Mouse (Mus musculus): ENCODE data around the gene Prkar1b.

Gene Prkar1b

DNA sequence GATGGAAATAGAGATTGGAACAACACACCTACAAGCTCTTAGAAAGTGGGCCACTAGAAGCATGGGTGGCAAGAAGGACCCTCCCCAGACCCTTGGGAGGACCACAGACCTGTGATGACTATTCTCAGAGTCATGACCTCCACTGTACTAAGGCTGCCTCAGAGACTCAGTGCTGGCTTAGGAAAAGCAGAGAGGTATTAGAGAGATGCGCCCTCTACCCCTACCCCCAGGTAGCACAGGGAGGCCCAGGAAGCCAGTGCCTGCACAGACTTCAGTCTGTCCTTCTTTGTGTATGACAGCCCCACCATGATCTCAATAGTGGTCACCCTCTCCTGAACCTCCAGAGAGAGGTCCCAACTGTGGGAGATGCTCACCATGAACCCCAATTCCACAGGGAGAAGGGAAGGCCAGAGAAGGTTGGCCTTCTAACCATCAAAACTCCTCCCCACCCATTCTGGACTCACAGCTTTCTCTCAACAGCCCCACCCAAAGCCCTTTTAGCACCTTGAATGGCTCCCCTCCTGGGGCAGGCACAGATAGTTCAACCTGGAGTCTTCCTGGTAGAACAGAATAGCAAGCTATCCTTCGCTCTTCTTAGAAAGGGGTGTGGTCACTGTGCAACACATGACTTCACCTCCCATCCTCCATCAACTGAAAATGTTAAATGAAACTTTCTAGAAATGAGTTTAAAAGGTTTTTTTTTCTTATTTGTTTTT, 39.5 kb downstream of the Prkar1b start:
- DNase-seq (ENCODE audit: low read depth, low spot score) = no peak

DNA sequence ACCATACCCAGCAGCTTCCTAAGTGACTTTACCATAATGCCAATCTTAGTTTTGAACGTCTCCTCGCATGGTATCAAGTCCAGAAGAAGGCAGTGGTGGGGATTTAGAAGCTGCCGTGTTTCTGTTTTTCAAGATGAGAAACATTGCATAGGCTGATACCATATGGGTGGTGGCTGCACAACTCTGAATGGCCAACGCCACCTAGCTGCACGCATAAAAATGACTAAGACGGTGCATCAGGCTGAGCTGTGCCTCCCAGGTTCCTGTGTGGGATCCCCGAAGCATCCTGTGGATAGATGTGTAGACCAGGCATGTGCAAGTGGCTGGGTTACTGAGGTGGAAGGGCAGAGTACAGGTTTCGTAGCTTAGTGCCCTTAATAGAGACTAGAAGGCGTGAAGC, 42.0 kb downstream of the Prkar1b start:
- no peak for DNase-seq (ENCODE audit: low read depth, low spot score)

DNA sequence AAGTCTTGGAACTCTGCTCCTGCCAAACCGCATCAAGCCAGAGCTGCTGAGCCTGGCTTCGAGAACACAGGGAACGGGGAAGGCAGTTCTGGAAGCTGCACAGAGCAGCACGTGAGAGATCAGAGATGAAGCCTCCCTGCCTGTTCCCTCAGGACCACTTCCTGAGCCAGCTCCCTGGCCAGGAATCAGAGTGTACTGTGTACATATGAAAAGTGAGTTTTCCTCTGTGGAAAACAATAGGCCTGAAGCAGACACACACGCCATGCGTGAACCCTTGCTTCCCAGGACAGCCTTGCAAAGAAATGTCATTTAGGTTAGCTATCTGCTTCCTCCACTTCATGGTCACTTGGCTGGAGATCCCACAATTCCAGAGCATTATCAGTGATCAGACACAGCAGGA, 48.0 kb downstream of the Prkar1b start:
- no peak for DNase-seq (ENCODE audit: low read depth, low spot score)

DNA sequence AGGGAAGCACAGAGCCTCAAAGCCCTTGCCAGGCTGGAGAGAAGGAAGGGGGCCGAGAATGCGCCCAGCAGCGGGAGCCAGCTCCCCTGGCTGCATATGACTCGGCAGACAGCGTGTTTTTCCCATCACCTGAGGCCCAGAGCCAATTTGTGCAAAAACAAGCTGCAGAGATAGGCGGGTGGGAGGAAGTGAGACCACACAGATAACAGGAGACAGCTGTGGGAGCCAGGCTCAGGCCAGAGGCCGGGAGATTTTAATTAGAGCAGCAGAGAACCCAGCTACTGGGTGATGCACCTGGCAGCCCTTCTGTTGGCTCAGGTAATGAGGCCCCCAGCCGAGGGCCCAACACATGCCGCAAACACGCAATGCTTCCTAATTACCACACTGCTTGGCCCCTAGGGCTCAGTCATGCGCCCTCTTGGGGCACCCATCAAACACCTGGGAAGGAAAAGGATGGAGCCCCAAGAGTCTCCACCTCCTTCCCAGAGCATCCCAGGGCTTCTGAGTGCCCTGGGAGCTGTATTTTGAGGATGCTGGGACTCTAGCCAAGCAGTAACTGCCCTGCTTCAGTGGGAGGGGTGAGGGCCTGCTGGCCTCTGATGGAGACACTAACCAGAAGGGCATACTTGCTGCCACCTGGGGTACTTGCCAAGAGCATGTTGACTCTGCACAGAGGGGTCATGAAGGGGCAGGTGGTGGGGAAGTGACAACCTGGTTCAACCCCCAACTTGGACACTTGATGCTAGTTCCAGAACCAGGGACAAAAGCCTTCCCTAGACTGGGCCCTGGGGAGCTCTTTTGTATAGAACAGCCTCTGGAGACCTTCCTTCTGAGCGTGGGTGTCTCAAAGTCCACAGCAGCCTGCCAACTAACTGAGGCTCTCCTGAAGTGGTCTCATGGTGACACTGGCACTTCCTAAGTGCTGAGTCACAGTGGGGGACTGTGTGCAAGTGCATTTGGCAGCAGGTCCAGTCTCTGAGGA, 50.5 kb downstream of the Prkar1b start:
- DNase-seq (ENCODE audit: low read depth, low spot score) = no peak

DNA sequence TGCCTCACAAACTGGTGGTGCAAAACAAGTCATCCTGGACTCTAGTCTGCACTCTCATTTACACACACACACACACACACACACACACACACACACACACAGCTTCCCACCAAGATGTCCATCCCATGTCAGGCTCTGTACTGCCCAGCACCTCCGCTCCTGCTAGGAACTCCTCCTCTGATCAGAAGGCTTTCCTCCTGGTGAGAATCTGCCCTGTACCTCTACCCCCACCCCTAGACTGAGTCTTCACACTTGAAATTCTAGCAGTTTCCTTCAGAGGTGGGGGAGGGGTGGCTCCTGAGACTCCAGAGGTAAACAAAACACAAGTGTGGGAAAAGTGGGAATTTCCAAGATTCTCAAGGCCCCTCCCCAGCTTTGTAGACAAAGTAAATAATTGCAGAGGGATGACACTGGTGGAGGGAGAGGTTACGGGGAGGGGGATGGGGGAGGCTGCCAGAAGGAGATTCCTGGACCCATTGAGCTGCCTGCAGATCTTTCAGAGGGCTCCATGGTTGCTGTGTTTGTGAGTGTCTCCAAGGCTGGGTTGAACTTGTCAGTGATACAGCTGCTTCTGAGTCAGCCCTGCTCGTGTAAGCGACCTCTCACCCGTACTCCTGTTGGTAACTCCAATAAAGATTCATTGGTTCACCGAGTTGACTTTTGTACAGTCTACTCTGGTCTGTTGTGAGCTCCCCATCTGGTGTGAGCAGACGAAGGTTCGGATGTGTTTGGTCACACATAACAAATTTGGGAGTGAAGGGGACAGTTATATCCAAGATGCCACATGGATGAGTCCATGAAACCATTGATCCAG, 54.3 kb downstream of the Prkar1b start:
- DNase-seq (ENCODE audit: low read depth, low spot score) = no peak

DNA sequence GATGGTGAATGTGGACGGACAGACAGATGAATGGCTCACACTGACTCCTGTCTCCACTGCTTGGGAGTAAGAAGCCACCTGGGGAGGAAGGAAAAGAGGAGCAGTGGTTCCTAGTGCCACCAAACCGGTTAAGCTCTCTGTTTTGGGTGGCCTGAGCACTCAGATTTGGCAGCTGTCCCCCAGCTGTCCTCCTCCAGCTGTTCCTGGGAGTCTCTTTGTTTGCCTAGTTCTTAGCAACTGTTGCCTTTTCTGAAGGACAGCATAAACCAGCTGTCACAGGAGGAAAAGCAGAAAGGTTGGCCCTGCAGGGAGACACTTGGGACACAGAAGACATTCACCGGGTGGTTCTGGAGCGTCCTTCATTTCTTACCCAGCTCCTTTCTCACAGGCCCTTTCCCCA, 56.3 kb downstream of the Prkar1b start:
- no peak for DNase-seq (ENCODE audit: low read depth, low spot score)

DNA sequence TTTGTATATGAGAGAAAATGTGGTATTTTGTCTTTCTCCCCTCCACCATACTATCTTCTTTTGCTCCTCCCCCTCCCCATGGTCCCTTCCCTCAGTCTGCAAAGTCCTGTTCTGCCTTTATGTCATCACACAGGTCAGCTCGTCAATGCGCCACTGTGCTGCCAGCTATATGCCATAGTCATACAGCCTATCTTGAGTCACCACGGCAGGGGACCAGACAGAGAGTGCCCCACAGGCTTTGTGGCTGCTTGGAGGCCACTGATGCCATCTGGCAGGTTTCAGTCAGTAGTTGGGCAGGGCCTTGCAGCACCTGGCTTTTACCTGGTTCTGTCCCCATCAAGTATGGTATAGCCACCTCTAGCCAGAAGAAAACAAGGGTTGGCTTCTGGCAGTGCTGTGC, 58.1 kb downstream of the Prkar1b start:
- no peak for DNase-seq (ENCODE audit: low read depth, low spot score)

DNA sequence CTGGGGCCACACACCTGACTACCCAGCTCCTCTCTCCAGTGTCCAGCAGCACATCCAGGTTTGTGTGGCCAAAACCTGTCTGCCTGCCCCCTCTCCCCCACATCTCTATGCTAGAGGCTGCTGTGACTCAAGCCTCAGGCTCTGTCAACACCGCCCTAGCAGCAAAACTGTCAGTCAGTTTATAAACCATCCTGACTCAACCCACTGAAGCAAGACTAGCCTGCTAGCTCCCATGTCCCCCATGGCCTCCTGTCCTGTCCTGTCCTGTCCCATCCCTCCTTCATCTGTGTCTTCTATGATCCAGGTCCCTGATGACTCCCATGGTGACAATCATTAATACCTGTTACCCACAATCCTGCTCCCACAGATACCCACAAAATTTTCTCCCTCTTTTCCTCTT, 59.6 kb downstream of the Prkar1b start:
- no peak for DNase-seq (ENCODE audit: low read depth, low spot score)

DNA sequence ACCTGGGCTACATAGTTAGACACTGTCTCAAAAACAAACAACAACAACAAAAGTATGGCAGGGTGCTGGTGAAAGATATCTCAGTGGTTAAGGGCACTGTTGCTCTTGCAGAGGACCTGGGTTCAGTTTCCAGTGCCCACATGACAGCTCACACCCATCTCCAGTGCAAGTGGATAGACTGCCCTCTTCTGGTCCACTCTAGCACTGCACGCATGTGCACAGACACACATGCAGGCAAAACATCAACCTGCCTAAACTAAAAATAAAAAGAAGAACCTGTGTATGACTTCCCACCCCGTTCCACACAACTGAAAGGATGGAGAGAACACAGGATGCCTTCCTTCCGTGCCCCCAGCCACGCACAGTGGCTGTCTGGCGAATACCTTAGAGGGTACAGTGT, 61.6 kb downstream of the Prkar1b start:
- no peak for DNase-seq (ENCODE audit: low read depth, low spot score)

DNA sequence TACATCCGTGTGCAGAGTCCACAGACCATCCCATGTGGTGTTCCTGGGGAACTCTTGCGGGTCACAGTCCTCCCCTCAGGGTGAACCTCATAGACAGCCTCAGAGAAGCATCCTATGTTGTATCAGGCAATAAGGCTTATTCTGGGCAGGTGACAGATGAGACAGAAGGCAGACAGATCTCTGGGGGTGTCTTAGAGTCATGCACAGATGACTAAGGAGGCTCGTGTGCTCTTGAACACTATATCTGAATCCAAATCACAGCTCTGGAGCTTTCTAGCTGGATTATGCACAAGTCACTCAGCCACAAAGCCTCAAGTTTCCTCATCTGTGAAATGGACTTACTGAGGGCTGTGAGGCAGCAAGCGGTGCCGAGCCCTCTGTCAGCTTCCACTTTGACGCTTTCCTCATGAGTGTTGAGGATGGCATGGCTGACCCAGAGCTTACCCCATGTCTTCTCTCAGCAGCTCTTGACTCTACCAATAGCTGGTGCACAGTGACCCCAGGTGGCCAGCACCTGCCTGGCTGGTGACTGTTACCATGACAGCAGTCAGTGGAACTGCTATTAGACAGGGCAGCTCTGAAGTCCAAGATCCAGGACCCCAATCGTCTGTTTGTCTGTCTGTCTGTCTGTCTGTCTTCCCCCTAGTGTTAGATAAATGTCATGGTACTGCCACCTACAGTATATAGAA, 64.8 kb downstream of the Prkar1b start:
- DNase-seq (ENCODE audit: low read depth, low spot score) = no peak

DNA sequence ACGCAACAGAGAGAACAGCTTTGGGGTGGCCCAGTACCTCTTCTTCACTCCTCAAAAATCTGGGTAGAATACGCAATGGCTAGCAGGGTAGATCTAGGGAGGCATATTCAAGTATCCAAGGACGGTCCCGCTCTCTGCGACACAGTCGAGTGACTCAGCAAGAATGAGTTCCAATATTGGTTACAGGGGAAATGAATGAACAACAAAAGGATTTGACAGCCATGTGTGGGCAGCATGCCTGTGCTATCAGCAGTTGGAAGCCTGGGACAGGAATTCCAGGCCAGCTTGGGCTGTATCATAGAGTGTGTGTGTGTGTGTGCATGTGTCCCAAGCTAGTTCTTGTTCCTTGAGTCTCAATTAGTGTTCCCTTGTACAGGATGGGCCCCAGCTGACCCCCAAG, 65.5 kb downstream of the Prkar1b start:
- DNase-seq (ENCODE audit: low read depth, low spot score) = no peak

DNA sequence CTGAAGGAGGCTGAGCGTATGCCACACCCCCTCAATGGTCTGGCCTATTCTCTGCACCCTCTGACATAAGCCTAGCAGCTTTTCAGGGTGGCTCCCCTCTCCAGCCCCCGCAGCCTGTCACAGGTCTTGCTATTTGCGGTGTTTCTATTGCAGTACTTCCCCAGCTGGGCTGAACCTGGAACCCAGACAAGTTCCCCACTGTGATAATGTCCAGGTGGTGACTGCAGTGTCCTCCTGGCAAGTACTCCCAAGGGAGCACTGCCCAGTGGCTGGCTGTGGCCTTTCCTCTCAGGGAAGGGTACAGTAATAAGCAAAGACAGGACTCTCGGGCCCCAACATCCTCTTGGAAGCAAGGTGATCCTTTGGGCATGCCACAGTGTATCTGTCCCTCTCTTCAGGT, 66.0 kb downstream of the Prkar1b start:
- DNase-seq (ENCODE audit: low read depth, low spot score) = no peak

DNA sequence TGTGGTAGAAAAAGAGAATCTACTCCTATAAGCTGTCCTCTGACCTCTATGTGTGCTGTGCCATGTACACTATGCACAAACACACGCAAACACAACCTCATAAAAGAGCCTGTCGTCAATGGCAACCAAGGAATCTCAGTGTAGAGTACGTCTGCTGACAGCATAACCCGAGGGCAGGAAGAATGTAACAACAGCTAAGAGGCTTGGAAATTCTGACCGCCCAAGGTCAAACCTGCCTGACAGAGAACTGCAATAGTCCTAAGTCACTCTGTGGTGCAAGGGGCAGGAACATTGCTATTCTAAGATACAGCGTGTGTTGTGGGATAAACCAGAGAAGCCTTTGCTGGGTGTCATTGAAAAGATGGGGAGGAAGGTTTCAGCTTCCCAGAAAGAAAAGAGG, 68.4 kb downstream of the Prkar1b start:
- no peak for DNase-seq (ENCODE audit: low read depth, low spot score)

DNA sequence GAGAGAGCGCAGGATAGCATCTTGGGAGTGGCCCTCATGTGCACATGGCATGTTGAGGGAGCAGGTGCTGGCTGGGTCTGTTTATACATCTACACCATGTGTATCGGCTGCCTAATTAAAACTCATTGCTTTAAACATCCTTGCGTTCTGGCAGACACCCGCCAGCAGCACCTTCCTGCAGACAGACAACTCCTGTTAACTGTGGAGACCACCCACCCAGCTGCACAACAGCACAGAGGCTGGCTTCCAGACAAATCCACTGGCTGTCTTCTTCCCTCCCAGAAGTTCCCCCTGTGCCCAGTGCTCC, 71.7 kb downstream of the Prkar1b start:
- no peak for DNase-seq (ENCODE audit: low read depth, low spot score)

DNA sequence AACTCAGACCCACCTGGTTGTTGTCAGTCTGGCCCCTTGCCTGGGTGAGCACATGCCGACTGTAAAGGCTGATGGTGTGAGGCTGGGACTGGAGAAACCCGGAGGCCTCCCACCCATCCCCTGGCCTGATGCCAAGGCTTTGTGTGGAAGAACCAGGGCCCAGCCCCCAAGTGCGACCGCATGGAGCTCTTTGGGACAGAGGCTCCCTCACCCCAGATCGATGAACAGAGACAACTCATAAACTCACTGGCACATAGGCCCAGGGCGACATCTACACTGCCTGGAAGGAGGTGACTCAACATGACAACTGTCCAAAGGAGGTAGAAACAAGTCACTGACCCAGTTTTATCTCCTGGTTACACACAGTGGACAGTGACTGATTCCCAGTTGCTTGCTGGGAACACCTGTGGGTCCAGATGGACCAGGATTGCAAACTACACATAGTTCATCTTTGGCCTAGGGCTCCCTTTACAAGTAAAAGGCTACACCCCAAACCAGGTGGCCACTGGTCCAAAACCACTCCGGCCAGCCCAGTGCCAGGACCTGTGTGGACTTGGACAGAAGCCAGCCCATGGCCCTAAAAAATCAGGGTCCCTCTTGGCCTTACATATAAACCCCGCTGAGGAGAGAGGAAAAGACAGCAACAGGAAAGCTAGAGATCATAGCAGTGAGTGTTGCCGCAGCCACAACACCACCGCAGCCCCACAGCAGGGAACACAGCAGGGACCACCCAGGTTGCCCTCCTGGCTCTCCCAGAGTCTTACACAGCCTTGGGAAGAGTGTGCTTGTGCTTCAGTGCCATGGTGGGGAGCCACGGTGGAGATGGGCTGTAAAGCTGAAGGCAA, 72.3 kb downstream of the Prkar1b start:
- DNase-seq (ENCODE audit: low read depth, low spot score) = no peak

DNA sequence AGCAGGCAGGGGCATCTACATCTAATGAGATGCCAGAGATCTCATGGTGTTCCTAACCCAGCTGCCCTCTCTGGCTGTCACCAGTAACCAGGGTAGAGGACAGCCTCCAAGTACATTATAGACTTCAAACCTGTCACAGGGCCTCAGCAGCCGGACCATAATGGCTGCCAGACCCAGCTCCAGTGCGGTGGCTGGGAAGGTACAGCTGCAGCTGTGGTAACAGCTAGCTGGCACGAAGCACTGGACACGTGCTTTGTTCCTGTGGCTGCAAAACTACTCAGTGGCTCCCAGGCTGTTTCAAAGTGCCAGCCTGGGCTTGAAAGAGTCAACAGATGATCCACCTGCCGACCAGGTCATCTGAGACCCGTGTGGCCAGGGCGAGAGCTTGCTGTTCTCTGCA, 73.4 kb downstream of the Prkar1b start:
- DNase-seq (ENCODE audit: low read depth, low spot score) = no peak

DNA sequence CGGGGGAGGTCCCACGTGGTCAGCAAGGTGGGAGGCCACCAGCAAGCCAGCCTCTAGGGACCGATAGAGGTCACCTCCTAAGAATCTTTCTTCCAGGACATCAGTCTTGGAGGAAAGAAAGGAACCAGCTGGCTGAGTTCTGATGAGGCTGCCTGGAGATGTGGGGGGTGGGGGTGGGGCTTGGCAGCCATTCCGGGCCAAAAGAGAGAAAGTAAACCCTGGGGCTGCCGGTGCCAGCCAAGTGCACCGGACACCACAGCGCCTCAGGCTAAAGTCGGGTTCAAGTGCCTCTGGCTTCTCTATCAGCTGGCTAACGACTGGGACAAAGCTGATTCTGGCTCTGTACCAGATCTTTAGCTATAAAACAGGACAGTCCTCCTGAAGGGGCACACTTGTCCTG, 74.0 kb downstream of the Prkar1b start:
- DNase-seq (ENCODE audit: low read depth, low spot score) = no peak

DNA sequence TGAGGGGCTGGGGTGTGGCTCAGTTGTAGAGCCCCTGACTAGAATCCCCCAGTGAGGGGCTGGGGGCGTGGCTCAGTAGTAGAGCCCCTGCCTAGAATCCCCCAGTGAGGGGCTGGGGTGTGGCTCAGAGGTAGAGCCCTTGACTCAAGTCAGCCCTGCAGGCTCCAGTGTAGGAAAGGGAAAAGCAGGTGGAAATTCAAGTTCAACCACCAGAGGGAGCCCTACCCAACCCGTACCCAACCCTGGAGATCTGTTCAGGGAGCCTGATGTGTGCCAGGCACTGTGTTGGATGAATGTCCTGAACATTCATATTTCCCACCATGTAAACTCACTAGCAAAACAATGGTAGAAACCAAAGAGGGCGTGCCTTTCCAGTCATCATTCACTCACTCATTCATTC, 74.7 kb downstream of the Prkar1b start:
- no peak for DNase-seq (ENCODE audit: low read depth, low spot score)

DNA sequence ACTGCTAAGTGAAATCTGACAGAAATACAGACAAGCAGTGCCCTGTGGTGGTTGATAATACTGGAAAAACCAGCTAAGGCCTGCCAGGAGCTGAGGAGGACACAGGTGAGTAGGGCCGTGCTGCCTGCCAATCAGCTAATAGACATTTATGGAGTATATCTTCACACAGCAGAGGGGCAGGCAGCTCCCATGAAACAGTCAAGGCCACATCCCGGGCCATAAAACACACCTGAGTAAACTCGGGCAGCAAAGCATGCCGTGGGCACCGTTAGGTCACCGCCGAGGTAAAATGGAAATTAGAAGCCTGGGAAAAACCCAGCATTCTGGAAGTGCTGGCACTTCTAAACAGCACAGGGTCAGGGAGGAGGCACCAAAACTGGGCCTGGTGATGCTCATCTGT, 75.8 kb downstream of the Prkar1b start:
- no peak for DNase-seq (ENCODE audit: low read depth, low spot score)

DNA sequence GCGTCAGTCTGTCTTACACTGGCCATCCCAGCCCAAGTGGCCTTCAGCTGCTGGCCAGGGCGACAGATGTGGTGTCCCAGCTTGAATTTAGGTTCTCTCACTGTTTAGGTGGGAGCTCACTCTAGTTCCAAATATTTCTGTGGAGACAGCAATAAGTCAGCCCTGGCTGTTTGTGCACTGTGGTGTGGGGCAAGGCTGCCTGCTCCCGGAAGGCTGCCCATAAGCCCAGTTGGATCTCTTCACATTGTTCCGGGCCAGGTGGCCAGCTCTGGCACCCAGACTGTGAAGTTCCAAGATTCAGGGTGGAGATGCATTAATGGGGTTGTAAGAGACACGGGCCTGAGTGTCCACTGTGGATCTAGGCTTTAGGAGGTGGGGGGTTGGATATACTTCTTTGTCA, 76.9 kb downstream of the Prkar1b start:
- DNase-seq (ENCODE audit: low read depth, low spot score) = no peak
